Mouse (Mus musculus): ENCODE results near the gene Cdc42bpg.

- TF ChIP-seq POLR2A (IDR thresholded peaks at IDR 0.05; ENCODE audit: insufficient read depth, low read depth, low read length) (peak; percentile 32; the same call in 1 of the 2 replicates), CTCF (IDR thresholded peaks at IDR 0.05) (no peak), EP300 (IDR thresholded peaks at IDR 0.05; ENCODE audit: insufficient read depth, low read depth, low read length) (peak; percentile 68; the same call in 1 of the 2 replicates)
Measured at GRCm38 (mm10) chr19:6286434-6287401, 19.5 kb upstream of the Cdc42bpg start.
